Comparison of ENCODE assay signal across 19 mouse cellular contexts in genomic region chr2:17844662-17845446, GRCm38 (mm10).
DNase-seq lines count a peak whose midpoint lies in the region; ATAC-seq and TF ChIP-seq lines count a peak whose summit lies in the region.
"Had no signal": no experiment of that assay in that cellular context is flagged by ENCODE, and none has a peak within 500 bp of the region (broad histone marks: within the 10 kb centered on the region; RNA-seq: fewer than 3 reads in every experiment).

No protein-coding gene starts in this region.

- 60% methylated on average over 8 of the region's 8 CpGs for WGBS in kidney, embryonic 16.5 days
- 85% methylated on average over 8 of the region's 8 CpGs for WGBS in midbrain, postnatal 0 days

- no peaks in the 10 kb centered on the region for H3K36me3 ChIP-seq in kidney, embryonic 16.5 days (ENCODE audit: insufficient read depth, low read length)
- H3K36me3 ChIP-seq in midbrain, postnatal 0 days (ENCODE audit: insufficient read depth, low read length), result no peaks in the 10 kb centered on the region
- H3K36me3 ChIP-seq: heart, embryonic 10.5 days; hindbrain, embryonic 12.5 days; midbrain, embryonic 13.5 days had no signal

- H3K27ac ChIP-seq in kidney, embryonic 16.5 days (ENCODE audit: low read length), result peak overlapping the region; percentile 31
- H3K27ac ChIP-seq in midbrain, postnatal 0 days (ENCODE audit: low read depth, low read length), result no peak overlapping the region
- H3K27ac ChIP-seq: heart, embryonic 10.5 days; hindbrain, embryonic 12.5 days; macrophage; midbrain, embryonic 13.5 days had no signal

- H3K4me2 ChIP-seq in kidney, embryonic 16.5 days (replicated peaks; ENCODE audit: low read depth, low read length), result no peak overlapping the region
- H3K4me2 ChIP-seq in midbrain, postnatal 0 days (ENCODE audit: low read depth, low read length, poor library complexity, severe bottlenecking), result no peak overlapping the region
- H3K4me2 ChIP-seq: hindbrain, embryonic 12.5 days; liver, embryonic 11.5 days; midbrain, embryonic 13.5 days had no signal

- no peaks in the 10 kb centered on the region; the same call in 1 of the 2 replicates for H3K4me1 ChIP-seq in kidney, embryonic 16.5 days (ENCODE audit: insufficient read depth, low read length)
- no peaks in the 10 kb centered on the region for H3K4me1 ChIP-seq in midbrain, postnatal 0 days (ENCODE audit: insufficient read depth, low read length)

- no peak for TF ChIP-seq CTCF in midbrain, postnatal 0 days (IDR thresholded peaks at IDR 0.05)

- no peaks in the 10 kb centered on the region for H3K27me3 ChIP-seq in kidney, embryonic 16.5 days (ENCODE audit: insufficient read depth, low read length)
- no peaks in the 10 kb centered on the region for H3K27me3 ChIP-seq in midbrain, postnatal 0 days (ENCODE audit: insufficient read depth, low read length)
- H3K27me3 ChIP-seq: hindbrain, embryonic 12.5 days had no signal

- H3K9ac ChIP-seq in kidney, embryonic 16.5 days (replicated peaks; ENCODE audit: low read length), result no peak overlapping the region
- no peak overlapping the region for H3K9ac ChIP-seq in midbrain, postnatal 0 days (replicated peaks; ENCODE audit: low read length, poor library complexity, severe bottlenecking)
- H3K9ac ChIP-seq: hindbrain, embryonic 12.5 days; midbrain, embryonic 13.5 days had no signal

- peak; percentile 83 for ATAC-seq in kidney, embryonic 16.5 days (ENCODE audit: low FRiP score, low TSS enrichment)
- ATAC-seq in midbrain, postnatal 0 days (ENCODE audit: low FRiP score), result no peak
- ATAC-seq: midbrain, embryonic 13.5 days had no signal

- H3K4me3 ChIP-seq in kidney, embryonic 16.5 days (ENCODE audit: low read length), result no peak overlapping the region
- H3K4me3 ChIP-seq in midbrain, postnatal 0 days (ENCODE audit: low read depth, low read length), result no peak overlapping the region
- H3K4me3 ChIP-seq: heart, embryonic 10.5 days; hindbrain, embryonic 12.5 days; midbrain, embryonic 13.5 days had no signal

- no peak for DNase-seq in kidney, postnatal 10 days
- peak; percentile 16 for DNase-seq in 416B (ENCODE audit: low read depth)
- DNase-seq in CD4-positive helper T cell, adult 2 months (ENCODE audit: low read depth, low spot score), result peak; percentile 21
- DNase-seq in embryo, embryonic 10.5 days (ENCODE audit: low spot score), result peak; percentile 63
- DNase-seq in retina, embryonic 14.5 days (ENCODE audit: low spot score), result no peak
- DNase-seq in midbrain, postnatal 0 days (ENCODE audit: low spot score), result no peak
- DNase-seq: cerebellum, adult 2 months; gastrocnemius, postnatal 36 days; heart, postnatal 10 days; kidney, postnatal 25 days; lung, adult 2 months; right cerebral cortex, postnatal 4 days; thymus, postnatal 25 days had no signal

- H3K9me3 ChIP-seq in kidney, embryonic 16.5 days (ENCODE audit: low read length), result no peaks in the 10 kb centered on the region
- no peaks in the 10 kb centered on the region for H3K9me3 ChIP-seq in midbrain, postnatal 0 days (ENCODE audit: low read length)
- H3K9me3 ChIP-seq: heart, embryonic 10.5 days; hindbrain, embryonic 12.5 days; midbrain, embryonic 13.5 days had no signal

Comparison
In these comparisons a context has a peak if more than half of its experiments do, and no peak if none do; other contexts are left out.
1. DNase-seq: peak in 416B (single experiment), CD4-positive helper T cell, adult 2 months (single experiment) and embryo, embryonic 10.5 days (single experiment); none in kidney, postnatal 10 days (single experiment), retina, embryonic 14.5 days (single experiment) and midbrain, postnatal 0 days (single experiment).